Mouse (Mus musculus) activated CD4-positive, CD25-positive, alpha-beta regulatory T cell, adult 4 months (primary cell): ENCODE data around the gene Ankrd13a. TPM values are rescaled to one million over a fixed set of nuclear protein-coding genes. Genes with fewer than 3 reads are reported as not detected.

Experiments used
- ATAC-seq: one replicate; pipeline ENCODE4 v1.8.0; 2017
- polyA plus RNA-seq, 2 experiments: library from polyadenylated mRNA; unstranded; fragments of 100-300 nt; shearing (Covaris generic); gene quantifications; one replicate each; pipeline ENCODE4 v1.2.1; 2017

The Ankrd13a gene
- polyA plus RNA-seq, 2 experiments from 2014 or later, result 22.2 to 22.8 TPM

GRCm38 (mm10) chr5:114767185-114767584 is 7.3 kb upstream of the Ankrd13a start:
- no peak for ATAC-seq

- no peak for ATAC-seq
Measured at GRCm38 (mm10) chr5:114769786-114770185, 4.7 kb upstream of the Ankrd13a start.

- ATAC-seq, result no peak
Measured at GRCm38 (mm10) chr5:114771796-114772195, 2.7 kb upstream of the Ankrd13a start.

GRCm38 (mm10) chr5:114772456-114773203 is 1.8 kb upstream of the Ankrd13a start:
- ATAC-seq, result no peak

- ATAC-seq, result peak; percentile 58
Measured at GRCm38 (mm10) chr5:114773211-114773710, 1.2 kb upstream of the Ankrd13a start.

GRCm38 (mm10) chr5:114773780-114774179 is 697 bp upstream of the Ankrd13a start:
- no peak for ATAC-seq

- no peak for ATAC-seq
Measured at GRCm38 (mm10) chr5:114775056-114775979, 841 bp downstream of the Ankrd13a start, which contains the start of gene Git2. Git2 (minus strand) TSS chr5:114775517.

- ATAC-seq, result no peak
Measured at GRCm38 (mm10) chr5:114776174-114776573, 1.7 kb downstream of the Ankrd13a start.

- ATAC-seq, result no peak
Measured at GRCm38 (mm10) chr5:114779956-114780489, 5.5 kb downstream of the Ankrd13a start.

- no peak for ATAC-seq
Measured at GRCm38 (mm10) chr5:114780912-114781311, 6.4 kb downstream of the Ankrd13a start.

GRCm38 (mm10) chr5:114782991-114783390 is 8.5 kb downstream of the Ankrd13a start:
- no peak for ATAC-seq

GRCm38 (mm10) chr5:114783405-114784163 is 9.1 kb downstream of the Ankrd13a start:
- no peak for ATAC-seq

GRCm38 (mm10) chr5:114784622-114785165 is 10.2 kb downstream of the Ankrd13a start:
- no peak for ATAC-seq

- ATAC-seq, result no peak
Measured at GRCm38 (mm10) chr5:114785196-114785595, 10.7 kb downstream of the Ankrd13a start.

GRCm38 (mm10) chr5:114793317-114793716 is 18.8 kb downstream of the Ankrd13a start:
- no peak for ATAC-seq

GRCm38 (mm10) chr5:114794609-114795008 is 20.1 kb downstream of the Ankrd13a start:
- no peak for ATAC-seq

- no peak for ATAC-seq
Measured at GRCm38 (mm10) chr5:114795231-114795630, 20.8 kb downstream of the Ankrd13a start.

- ATAC-seq, result no peak
Measured at GRCm38 (mm10) chr5:114795653-114796052, 21.2 kb downstream of the Ankrd13a start.

- no peak for ATAC-seq
Measured at GRCm38 (mm10) chr5:114796299-114797012, 22.0 kb downstream of the Ankrd13a start.

GRCm38 (mm10) chr5:114797253-114797652 is 22.8 kb downstream of the Ankrd13a start:
- no peak for ATAC-seq

GRCm38 (mm10) chr5:114799848-114800247 is 25.4 kb downstream of the Ankrd13a start:
- no peak for ATAC-seq
